Mouse (Mus musculus) neural tube, embryonic 14.5 days (tissue): ENCODE results near the gene Rufy4. TPM values are rescaled to one million over a fixed set of nuclear protein-coding genes. Genes with fewer than 3 reads are reported as not detected.
A peak's percentile ranks its signal among the peaks of the same experiment; 100 is the strongest.

ENCODE experiments used
- ATAC-seq: fragments of 200-750 bp; cut with Nextera tagmentation; 2 replicates; pipeline ENCODE4 v1.8.0; 2017; ENCODE audit warnings: low read depth, mild to moderate bottlenecking, moderate TSS enrichment, moderate library complexity
- H3K27ac ChIP-seq: fragments of 300-500 bp; sonication (generic); 2 replicates; pipeline ENCODE4 v1.5.1; 2014; ENCODE audit warnings: low read depth, mild to moderate bottlenecking, control low read depth, low read length, moderate library complexity, mixed read lengths
- H3K27me3 ChIP-seq: fragments of 300-500 bp; sonication (generic); 2 replicates; pipeline ENCODE4 v1.6.1; 2014; ENCODE audit warnings: low read length; ENCODE audit not compliant: control insufficient read depth, insufficient read depth
- H3K36me3 ChIP-seq: fragments of 300-500 bp; sonication (generic); 2 replicates; pipeline ENCODE4 v1.6.1; 2014; ENCODE audit warnings: low read length, mixed read lengths; ENCODE audit not compliant: control insufficient read depth, insufficient read depth
- H3K4me1 ChIP-seq: fragments of 300-500 bp; sonication (generic); 2 replicates; pipeline ENCODE4 v1.6.1; 2014; ENCODE audit warnings: low read length; ENCODE audit not compliant: control insufficient read depth, insufficient read depth
- H3K4me2 ChIP-seq: fragments of 300-500 bp; sonication (generic); 2 replicates; pipeline ENCODE4 v1.6.1; 2014; ENCODE audit warnings: mild to moderate bottlenecking, low read depth, low read length, control low read depth
- H3K4me3 ChIP-seq: fragments of 300-500 bp; sonication (generic); 2 replicates; pipeline ENCODE4 v1.5.1; 2014; ENCODE audit warnings: low read depth, low read length, control low read depth, mixed read lengths
- H3K9ac ChIP-seq: fragments of 300-500 bp; sonication (generic); replicated peaks from 2 replicates; pipeline ENCODE4 v1.6.1; 2014; ENCODE audit warnings: low read depth, mild to moderate bottlenecking, control low read depth, low read length, mixed read lengths
- H3K9me3 ChIP-seq: fragments of 300-500 bp; sonication (generic); 2 replicates; pipeline ENCODE4 v1.6.1; 2016; ENCODE audit warnings: low read length; ENCODE audit not compliant: control insufficient read depth
- WGBS: fragments of 180-500 bp; shearing (Covaris S2); extraction: QIAGEN DNeasy Blood & Tissue Kit; methylation state at CpG from one replicate; pipeline ENCODE4 v1.1.7; 2014; 5-methylcytosine and 5-hydroxymethylcytosine counted together
- polyA plus RNA-seq: library from polyadenylated mRNA; unstranded; fragments of >200 nt; fragmentation: Nextera tagmentation; extraction: Ambion mirVana; gene quantifications from 2 replicates; pipeline ENCODE4 v1.2.1, GENCODE M21; 2014

The Rufy4 gene
- polyA plus RNA-seq, 1 experiment from 2014 or later: 0.15 TPM

DNA sequence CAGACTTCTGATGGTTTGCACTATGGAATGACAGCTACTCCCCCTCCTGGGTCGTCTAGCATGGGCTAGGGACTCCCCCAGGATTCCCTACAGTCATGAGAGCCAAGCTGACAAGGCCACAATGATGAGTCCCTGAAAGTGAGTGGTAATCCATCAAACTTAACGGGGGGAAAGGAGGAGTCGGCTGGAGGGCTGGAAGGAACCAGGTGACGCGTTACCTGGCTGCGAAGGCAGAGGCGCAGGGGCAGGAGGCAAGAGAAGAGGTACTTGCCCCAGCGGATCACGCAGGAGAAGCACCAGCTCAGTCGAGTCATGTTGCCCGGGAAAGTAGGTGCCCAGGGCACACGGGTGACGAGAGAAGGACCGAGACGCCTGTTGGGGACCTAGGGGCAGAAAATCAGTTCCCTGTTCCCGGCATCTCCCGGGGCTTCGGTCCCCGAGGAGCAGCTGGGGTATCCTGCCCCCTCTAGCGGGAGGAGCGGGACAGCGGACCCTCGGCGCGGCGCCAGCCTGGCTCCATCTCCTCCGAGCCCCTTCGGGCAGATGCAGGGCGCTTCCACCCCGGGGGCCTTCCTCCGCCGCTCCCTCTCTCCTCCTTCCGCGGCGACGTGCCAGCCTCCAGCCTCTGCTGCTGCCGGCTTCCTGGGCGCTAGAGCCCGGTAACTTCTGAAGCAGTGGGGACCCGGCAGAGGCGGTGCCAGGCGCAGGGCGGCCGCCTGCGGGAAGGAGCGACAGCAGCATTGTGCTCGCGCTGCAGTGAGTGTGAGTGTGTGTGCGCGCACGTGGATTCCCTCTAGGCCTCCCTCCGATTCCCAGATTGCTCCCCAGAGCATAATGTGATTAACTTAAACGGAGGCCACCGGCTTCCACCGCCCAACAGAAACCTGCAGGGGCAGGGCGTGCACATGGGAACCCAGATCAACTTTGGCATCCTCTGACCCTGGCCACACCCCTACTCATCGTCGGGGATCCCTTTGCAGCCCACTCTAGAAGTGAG, 27.0 kb upstream of the Rufy4 start:
- H3K9ac ChIP-seq: peak overlapping the region; percentile 58
- under 1% methylated on average over 50 of the region's 58 CpGs for WGBS
- peak; percentile 78 for ATAC-seq
- H3K9me3 ChIP-seq: no peaks in the 10 kb centered on the region
- no peaks in the 10 kb centered on the region for H3K36me3 ChIP-seq
- peaks cover 26% of the 10 kb centered on the region for H3K4me1 ChIP-seq
- 0 out of 2 replicates have a peak, but pooled peaks cover 3% of the 10 kb centered on the region for H3K27me3 ChIP-seq
- peak overlapping the region; percentile 80 for H3K27ac ChIP-seq
- H3K4me3 ChIP-seq: peak overlapping the region; percentile 46
- peak overlapping the region; percentile 91 for H3K4me2 ChIP-seq

DNA sequence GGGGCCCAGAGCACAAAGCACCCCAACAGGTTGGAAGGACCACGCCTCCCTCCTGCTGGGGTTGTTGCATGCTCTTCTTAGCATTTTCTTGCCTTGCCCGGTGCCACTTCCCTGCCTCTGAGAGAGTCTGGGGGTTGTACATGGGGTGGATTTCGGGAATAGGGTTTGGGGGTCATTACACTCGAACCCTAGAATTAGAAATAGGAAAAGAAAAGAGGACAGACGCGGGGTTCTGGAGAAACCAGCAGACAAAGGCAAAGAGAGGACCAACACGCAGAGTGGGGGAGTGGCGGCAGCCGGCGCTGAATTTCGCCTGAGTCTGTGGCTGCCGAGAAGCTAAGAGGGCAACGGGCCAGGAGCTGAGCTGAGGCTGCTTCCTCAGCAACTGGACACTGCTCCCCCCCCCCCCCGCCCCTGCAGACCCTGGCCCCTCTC, 26.3 kb upstream of the Rufy4 start:
- Histone ChIP-seq H3K36me3 (no peaks in the 10 kb centered on the region), H3K9me3 (no peaks in the 10 kb centered on the region), H3K9ac (peak overlapping the region; percentile 58), H3K27me3 (0 out of 2 replicates have a peak, but pooled peaks cover 3% of the 10 kb centered on the region), H3K4me2 (peak overlapping the region; percentile 91), H3K4me1 (peaks cover 31% of the 10 kb centered on the region), H3K27ac (peak overlapping the region; percentile 80), H3K4me3 (peak overlapping the region; percentile 46)
- 1% methylated on average over 14 of the region's 14 CpGs for WGBS
- peak; percentile 25; the same call in 1 of the 2 replicates for ATAC-seq

DNA sequence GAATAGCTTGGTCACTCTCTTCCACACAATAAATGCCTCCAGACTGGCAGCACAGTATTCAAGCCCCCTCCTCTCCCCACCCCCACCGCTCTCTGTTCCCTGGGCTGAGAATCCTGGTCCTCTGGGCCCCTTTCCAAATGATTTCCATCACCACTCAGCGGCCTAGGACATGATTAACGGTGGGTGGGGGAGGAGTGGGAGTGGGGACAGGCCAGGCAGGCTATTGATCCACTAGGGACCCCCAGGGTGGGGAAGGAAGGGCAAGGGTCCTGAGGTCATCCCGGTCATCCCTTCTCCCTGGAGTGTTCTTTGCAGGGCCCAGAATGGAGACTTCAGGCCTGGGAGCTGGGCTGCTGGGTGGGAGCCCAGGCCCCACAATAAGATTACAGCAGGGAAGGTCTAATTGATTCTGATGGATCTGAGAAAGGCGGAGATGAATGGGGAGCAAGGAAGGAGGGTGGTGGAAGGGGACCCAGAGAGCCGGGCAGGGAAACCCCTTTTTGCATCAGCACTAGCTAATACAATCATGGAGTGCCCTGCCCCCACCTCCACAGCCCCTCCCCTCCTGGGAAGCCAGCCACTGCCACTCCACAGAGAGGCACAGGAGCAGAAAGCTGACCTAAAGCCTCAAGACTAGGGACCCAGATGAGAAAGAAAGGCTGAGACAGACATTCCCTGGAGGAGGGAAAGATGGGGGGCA, 21.5 kb upstream of the Rufy4 start:
- Histone ChIP-seq H3K9ac (no peak overlapping the region), H3K4me1 (peaks cover 11% of the 10 kb centered on the region; the same call in 1 of the 2 replicates), H3K4me3 (no peak overlapping the region), H3K27ac (peak overlapping the region; percentile 25), H3K27me3 (no peaks in the 10 kb centered on the region), H3K36me3 (no peaks in the 10 kb centered on the region), H3K9me3 (no peaks in the 10 kb centered on the region), H3K4me2 (no peak overlapping the region)
- ATAC-seq: peak; percentile 81
- 7% methylated on average over 6 of the region's 6 CpGs for WGBS

DNA sequence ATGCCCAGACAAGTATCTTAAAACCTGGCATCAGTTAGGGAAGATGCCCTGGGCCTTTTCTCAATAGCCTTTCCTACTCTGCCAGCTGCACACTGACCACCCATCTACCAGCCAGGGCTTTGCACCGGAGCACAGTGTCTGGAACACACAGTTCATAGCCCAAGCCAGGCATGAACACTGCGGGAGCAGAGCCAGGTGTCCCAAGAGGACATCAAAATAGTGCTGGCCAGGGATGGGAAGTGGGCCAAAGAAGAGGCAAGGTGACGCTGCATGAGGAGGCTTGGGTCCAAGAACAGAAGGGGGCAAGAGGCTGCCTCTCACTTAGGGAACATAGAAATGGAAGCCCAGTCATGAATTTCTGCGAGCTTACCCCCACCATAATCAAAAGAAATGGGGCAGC, 19.7 kb upstream of the Rufy4 start:
- no peaks in the 10 kb centered on the region for H3K27me3 ChIP-seq
- H3K4me2 ChIP-seq: no peak overlapping the region
- H3K27ac ChIP-seq: no peak overlapping the region
- no peaks in the 10 kb centered on the region for H3K9me3 ChIP-seq
- no peak overlapping the region for H3K9ac ChIP-seq
- H3K4me1 ChIP-seq: peaks cover 9% of the 10 kb centered on the region; the same call in 1 of the 2 replicates
- no peak overlapping the region for H3K4me3 ChIP-seq
- H3K36me3 ChIP-seq: no peaks in the 10 kb centered on the region
- 81% methylated on average over 4 of the region's 4 CpGs for WGBS
- no peak for ATAC-seq

DNA sequence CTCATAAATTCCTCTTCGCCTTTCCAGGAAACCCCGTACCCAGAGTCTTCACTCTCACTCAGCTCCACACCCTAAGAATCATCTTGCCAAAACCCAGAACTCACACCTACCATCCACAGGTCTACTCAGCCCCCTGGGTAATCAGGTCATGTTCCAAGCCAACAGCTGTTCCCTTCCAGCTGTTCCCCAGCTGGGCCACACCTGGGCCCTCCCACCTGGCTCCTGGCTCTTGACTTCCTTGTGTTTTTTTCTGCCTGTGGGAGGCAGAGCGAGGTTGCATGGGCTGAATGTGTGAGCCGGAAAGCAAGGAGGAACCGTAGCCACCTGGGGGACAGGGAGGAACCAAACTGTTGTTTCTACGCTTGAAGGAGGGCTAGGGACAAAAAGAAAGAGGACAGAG, 19.1 kb upstream of the Rufy4 start:
- whole genome bisulfite sequencing: 79% methylated on average over 6 of the region's 6 CpGs
- no peak overlapping the region for H3K4me3 ChIP-seq
- no peaks in the 10 kb centered on the region for H3K36me3 ChIP-seq
- no peaks in the 10 kb centered on the region for H3K27me3 ChIP-seq
- no peak overlapping the region for H3K9ac ChIP-seq
- no peaks in the 10 kb centered on the region for H3K9me3 ChIP-seq
- ATAC-seq: no peak
- H3K4me2 ChIP-seq: no peak overlapping the region
- H3K27ac ChIP-seq: no peak overlapping the region
- peaks cover 9% of the 10 kb centered on the region; the same call in 1 of the 2 replicates for H3K4me1 ChIP-seq

DNA sequence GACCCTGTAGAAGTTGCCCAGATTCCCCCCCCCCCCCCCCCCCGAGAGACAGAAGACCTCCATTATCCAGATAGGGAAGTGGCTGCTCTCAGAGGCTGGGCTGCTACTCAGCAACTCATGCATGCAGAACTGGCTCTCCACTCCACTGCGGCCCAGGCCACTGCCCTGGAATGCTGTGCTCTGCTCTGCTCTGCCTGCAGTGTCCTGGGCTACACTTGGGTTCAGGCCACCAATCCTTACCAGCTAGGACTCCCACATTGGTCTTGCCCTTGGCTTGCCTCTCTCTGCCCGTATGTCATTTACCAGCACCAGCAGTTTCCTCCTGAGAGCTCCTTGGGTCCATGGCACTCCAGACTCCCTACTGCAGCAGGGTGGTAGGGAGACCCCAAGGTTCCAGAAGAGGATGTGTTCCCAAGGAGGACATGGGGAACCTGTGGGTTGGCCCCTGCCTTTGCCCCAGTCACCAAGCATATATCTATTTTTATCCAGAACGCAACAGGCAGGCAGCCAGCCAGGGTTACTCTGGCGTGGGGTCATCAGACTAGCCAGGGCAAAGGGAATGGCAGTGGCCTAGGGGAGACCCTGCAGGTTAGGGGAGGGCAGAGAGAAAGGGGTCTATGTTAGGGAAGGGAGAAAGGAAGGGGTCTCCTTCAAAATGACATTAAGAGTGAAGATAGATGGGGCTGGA, 17.3 kb upstream of the Rufy4 start:
- Histone ChIP-seq H3K9ac (no peak overlapping the region), H3K4me1 (peaks cover 11% of the 10 kb centered on the region; the same call in 1 of the 2 replicates), H3K27ac (no peak overlapping the region), H3K4me2 (no peak overlapping the region), H3K27me3 (no peaks in the 10 kb centered on the region), H3K4me3 (no peak overlapping the region), H3K36me3 (no peaks in the 10 kb centered on the region), H3K9me3 (no peaks in the 10 kb centered on the region)
- ATAC-seq: no peak
- 77% methylated on average over 4 of the region's 5 CpGs for WGBS

DNA sequence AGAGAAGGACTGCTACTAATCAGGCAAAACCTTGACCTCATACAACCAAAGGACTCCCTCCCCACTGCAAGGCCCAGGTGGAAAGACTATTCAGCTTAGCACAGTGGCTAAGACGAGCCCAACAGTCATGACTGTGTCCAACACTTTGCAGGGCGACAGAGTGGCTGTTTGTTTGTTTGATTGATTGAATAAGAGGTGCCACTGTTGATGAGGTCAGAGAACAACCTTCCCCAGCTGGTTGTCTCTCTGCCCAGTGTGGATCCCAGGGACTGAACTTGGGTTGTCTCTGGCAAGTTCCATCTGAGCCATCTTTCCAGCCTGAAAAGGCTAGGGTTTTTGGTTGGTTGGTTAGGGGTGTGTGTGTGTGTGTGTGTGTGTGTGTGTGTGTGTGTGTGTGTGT, 15.7 kb upstream of the Rufy4 start:
- 51% methylated on average over 2 of the region's 2 CpGs for WGBS
- ATAC-seq: no peak
- H3K9ac ChIP-seq: no peak overlapping the region
- H3K4me3 ChIP-seq: no peak overlapping the region
- H3K4me1 ChIP-seq: 0 out of 2 replicates have a peak, but pooled peaks cover 4% of the 10 kb centered on the region
- no peak overlapping the region for H3K4me2 ChIP-seq
- no peaks in the 10 kb centered on the region for H3K27me3 ChIP-seq
- H3K9me3 ChIP-seq: no peaks in the 10 kb centered on the region
- no peak overlapping the region for H3K27ac ChIP-seq
- H3K36me3 ChIP-seq: no peaks in the 10 kb centered on the region

DNA sequence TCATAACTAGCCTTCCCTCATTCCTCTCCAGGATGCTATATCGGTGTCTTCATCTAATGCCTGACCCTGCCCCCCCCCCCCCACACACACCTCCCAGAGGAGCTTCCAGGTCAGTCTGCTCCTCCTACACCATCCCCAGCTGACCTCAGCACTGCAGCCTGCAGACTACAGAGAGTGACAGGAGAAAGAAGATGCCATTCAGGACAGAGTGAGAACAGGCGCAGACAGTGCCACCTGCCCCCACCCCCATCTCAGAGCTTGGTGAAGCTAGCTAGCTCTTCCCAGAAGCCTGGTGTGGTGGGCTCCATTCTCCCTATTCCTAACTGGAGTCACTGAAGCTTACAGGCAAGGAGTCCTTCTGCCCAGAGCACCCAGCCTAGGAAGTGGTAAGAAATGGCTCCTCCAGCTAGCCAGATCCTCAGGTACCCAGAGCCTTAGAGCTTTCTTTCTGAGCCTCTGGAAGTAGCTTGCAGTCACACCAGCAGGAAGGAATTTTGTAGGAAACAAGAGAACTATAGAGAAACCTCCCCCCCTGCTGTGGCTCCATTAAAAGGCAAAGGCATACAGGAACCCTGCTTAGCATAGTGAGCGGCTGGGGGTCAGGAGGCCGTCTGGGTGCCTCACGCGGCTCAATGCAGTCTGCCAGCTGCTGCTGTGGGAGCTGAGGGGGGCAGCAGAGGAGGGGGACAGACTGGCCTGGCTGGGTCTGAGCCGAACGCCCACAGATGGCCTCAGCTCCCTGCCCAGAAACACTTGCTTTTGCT, 14.2 kb upstream of the Rufy4 start:
- no peak overlapping the region for H3K4me3 ChIP-seq
- H3K36me3 ChIP-seq: no peaks in the 10 kb centered on the region
- H3K27me3 ChIP-seq: no peaks in the 10 kb centered on the region
- ATAC-seq: peak; percentile 89
- no peaks in the 10 kb centered on the region for H3K9me3 ChIP-seq
- no peak overlapping the region for H3K4me2 ChIP-seq
- no peak overlapping the region for H3K9ac ChIP-seq
- 4% methylated on average over 8 of the region's 8 CpGs for WGBS
- peak overlapping the region; percentile 23; the same call in 1 of the 2 replicates for H3K27ac ChIP-seq
- H3K4me1 ChIP-seq: 0 out of 2 replicates have a peak, but pooled peaks cover 4% of the 10 kb centered on the region
